Mouse (Mus musculus) gastrocnemius, adult 2 months (tissue): ENCODE data around the gene Icos. TPM values are rescaled to one million over a fixed set of nuclear protein-coding genes. Genes with fewer than 3 reads are reported as not detected.

Experiments
- DNase-seq: peaks from one replicate; pipeline ENCODE4 v3.0.0; 2022
- H3K27ac ChIP-seq: fragments of 200-600 bp; 2 replicates; pipeline ENCODE4 v1.8.1; 2022; ENCODE audit warnings: mild to moderate bottlenecking
- H3K4me3 ChIP-seq: fragments of 200-600 bp; 2 replicates; pipeline ENCODE4 v1.8.1; 2022; ENCODE audit warnings: mild to moderate bottlenecking, moderate library complexity
- CTCF ChIP-seq: fragments of 200-600 bp; IDR thresholded peaks from 2 replicates; pipeline ENCODE4 v1.8.1; 2022; ENCODE audit warnings: antibody characterized with exemption, mild to moderate bottlenecking, moderate library complexity
- intact Hi-C: fragments of 180-260 bp; cut with DNase I; formaldehyde crosslinking; loops from one replicate; pipeline ENCODE4 v1.15.1; 2025
- total RNA-seq, 2 experiments: library from RNA; stranded (reverse); gene quantifications; 2 replicates each; pipeline ENCODE4 v1.2.3; 2021

Icos gene
- total RNA-seq, 2 experiments from 2014 or later, result 0.13 TPM; not detected in 1

DNA sequence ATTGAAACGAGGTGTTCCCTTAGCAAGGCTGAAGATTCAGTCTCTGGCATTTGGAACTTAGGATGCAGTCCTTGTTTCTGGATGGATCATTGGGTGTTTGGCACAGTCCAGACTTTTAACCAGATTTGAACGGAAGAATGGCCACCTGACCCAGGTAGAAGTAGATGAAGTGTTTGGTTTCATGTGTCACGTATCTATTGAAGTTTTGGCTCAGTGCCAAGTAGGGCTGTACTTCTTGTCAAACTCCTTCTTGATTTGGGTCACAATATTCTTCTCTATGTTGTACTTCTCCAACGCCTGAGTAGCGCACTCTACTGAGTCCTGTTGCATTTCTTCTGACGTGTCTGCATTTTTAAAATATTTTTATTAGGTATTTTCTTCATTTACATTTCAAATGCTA lies 29.6 kb upstream of the Icos start:
- H3K27ac ChIP-seq, result no peak overlapping the region
- H3K4me3 ChIP-seq, result no peak overlapping the region
- no peak for TF ChIP-seq CTCF
- DNase-seq, result no peak
- intact Hi-C loops, result no loop called here

DNA sequence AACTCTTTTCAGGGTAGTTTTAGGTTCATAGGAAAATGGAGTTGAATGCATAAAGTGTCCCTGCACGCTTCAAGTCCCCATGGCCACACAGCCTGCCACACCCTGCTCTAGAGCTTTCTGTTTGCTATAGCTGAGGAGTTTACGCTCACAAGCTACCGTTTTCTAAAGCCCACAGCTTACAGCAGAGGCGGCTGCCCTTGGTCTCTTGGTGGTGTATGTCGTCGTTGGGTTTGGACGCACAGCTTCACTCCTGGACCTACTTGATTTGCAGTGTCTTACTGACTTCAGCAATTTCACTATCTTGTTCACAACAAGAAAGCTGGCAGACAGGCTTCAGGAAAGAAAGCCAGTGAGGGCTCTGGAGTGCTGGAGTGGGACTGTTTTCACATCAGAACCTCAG lies 24.8 kb upstream of the Icos start:
- TF ChIP-seq CTCF, result no peak
- intact Hi-C loops, result loop anchor here (5.0 kb wide), 1 partner anchor 611 kb away; the partner anchor contains the start of gene Cyp20a1
- peak overlapping the region; percentile 4; the same call in 1 of the 2 replicates for H3K4me3 ChIP-seq
- DNase-seq, result no peak
- H3K27ac ChIP-seq, result peak overlapping the region; percentile 78

DNA sequence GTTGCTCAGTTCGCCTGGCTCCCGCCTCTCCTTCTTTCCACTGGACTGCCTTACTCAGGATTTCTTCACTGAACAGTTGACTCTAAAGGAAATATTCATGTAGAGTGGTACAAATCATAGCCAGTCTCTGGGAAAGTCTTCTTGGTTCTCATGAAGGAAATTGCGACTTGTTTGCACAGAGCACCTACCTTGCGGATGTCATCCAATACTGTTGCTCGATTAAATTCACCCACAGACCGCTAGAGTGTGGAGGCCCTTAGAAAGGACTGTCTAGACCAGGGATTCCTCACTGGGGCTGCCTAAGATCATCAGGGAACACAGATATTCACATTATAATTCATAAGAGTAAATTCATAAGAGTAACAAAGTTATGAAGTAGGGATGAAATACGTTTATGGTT lies 24.0 kb upstream of the Icos start:
- no peak for DNase-seq
- H3K27ac ChIP-seq, result peak overlapping the region; percentile 74
- no peak for TF ChIP-seq CTCF
- H3K4me3 ChIP-seq, result no peak overlapping the region
- intact Hi-C loops, result loop anchor here (5.0 kb wide), 1 partner anchor 611 kb away; the partner anchor contains the start of gene Cyp20a1

DNA sequence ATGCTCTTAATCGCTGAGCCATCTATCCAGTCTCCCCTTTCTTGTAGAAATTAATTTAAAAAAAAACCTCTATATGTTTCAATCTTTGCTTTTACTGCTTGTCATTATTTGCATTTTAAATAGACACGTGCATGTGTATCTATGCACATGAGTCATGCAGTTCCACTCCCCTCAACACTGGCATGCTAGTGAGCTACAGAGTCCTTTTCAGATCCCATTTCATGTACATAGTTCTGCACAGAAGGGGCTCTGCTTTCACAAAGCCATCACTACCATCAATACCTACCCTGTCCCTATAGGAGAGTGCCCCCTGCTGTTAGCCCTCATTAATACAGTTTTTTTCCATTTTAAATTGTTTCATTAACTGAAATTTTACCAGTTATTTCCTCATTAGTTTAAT lies 23.0 kb upstream of the Icos start:
- TF ChIP-seq CTCF, result peak; percentile 83
- Histone ChIP-seq H3K4me3 (no peak overlapping the region), H3K27ac (peak overlapping the region; percentile 31; the same call in 1 of the 2 replicates)
- intact Hi-C loops, result loop anchor here (5.0 kb wide), 2 partner anchors 547 to 612 kb away; partner anchors contain the start of genes Abi2 and Cyp20a1
- DNase-seq, result no peak

DNA sequence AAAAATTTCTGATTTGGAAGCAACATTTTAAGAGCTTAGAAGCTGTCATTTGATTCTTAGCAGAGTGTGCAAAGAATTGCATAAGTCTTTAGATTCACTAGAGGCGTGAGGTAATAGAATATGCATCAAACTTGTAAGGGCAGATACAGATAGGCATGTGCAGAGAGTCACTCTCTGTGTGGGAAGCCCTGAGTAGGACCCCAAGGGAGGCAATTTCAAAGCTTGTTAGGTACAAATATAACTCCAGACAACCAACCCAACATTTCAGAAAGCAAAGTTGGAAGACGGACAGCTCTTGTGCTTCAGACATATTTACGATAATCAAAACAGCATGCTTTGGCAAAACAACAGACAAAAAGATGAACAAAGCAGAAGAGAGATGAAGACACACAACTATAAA lies 22.5 kb upstream of the Icos start:
- no peak overlapping the region for H3K4me3 ChIP-seq
- intact Hi-C loops, result loop anchor here (5.0 kb wide), 1 partner anchor 548 kb away; the partner anchor contains the start of gene Abi2
- no peak for TF ChIP-seq CTCF
- DNase-seq, result no peak
- no peak overlapping the region for H3K27ac ChIP-seq

DNA sequence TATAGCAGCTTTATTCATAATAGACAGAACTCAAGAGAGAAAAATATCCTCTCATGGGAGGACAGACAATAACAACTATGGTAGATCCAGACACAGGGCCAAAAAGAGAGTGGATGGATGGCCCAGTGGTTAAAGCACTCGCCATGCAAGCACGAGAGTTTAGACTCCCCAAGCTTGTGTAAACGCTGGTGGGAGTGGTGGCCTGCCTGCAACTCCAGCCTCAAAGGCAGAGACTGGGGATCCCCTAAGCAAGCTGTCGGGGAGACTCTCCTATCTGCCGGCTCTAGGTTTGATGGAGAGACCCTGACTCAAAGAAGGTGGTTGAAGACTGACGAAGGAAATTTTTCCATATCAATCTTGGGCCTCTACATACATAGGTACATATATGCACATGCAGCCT lies 21.5 kb upstream of the Icos start:
- Histone ChIP-seq H3K4me3 (no peak overlapping the region), H3K27ac (no peak overlapping the region)
- intact Hi-C loops, result loop anchor here (5.0 kb wide), 1 partner anchor 549 kb away; the partner anchor contains the start of gene Abi2
- no peak for TF ChIP-seq CTCF
- DNase-seq, result no peak

DNA sequence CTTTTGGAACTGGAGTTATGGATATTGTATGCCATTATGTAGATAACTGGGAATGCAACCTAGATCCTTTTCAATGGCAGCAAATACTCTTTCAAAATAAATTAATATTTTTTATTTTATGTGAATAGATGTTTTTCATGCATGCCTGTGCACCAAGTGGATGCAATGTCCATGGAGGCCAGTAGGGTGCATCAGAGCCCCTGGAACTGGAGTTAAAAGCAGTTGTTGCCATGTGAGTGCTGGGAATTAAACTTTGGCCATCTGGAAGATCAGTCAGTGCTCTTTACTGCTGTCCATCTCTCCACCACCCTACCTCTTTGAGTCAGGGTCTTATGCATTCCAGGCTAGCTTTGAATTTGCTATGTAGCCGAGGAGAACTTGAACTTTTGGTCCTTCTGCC lies 19.4 kb upstream of the Icos start:
- TF ChIP-seq CTCF, result peak; percentile 37; the same call in 1 of the 2 replicates
- DNase-seq, result no peak
- intact Hi-C loops, result loop anchor here (5.0 kb wide), 1 partner anchor 551 kb away; the partner anchor contains the start of gene Abi2

DNA sequence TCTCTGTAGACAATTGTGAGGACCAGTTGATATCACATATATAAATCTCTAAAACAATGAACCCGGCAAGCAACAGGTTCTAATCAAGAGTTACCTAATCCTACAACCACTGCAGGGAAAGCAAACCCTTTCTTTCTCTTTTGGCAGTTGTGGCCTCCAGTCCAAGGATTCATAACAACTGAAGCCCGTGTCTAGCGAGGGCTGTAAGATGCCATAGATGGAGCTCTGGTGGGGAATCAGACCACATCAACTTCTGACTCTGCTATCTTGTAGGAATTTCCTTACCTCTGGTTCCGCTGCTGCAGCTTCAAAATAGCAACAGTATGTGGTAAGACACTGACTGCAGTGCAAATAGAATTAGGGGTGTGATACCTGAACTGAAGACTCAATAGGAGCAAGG lies 18.5 kb upstream of the Icos start:
- TF ChIP-seq CTCF, result no peak
- DNase-seq, result no peak
- peak overlapping the region; percentile 73 for H3K27ac ChIP-seq
- no peak overlapping the region for H3K4me3 ChIP-seq
- intact Hi-C loops, result loop anchor here (5.0 kb wide), 1 partner anchor 552 kb away; the partner anchor contains the start of gene Abi2

More for the DNA sequence above, 19.4 kb upstream of the Icos start:
- Histone ChIP-seq H3K4me3 (no peak overlapping the region), H3K27ac (no peak overlapping the region)

DNA sequence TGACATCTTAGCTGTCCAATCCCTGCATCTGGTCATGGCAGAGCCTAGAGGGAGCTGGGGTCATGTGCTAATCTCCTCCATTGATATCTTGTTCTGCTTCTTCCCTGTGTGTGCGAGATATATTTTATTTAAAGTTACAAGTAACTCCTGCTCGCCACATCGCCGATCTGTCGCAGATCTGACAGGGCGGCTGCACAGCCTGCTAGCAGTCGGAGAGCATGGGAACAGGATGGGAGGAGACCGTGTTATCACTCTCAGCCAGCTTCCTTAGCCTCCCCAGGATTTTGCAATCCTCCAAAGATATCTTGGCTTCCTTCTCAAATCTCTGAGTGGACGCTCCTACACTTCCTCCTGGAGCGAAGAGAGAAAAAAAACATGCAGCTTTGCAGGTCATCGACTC lies 17.3 kb upstream of the Icos start:
- Histone ChIP-seq H3K27ac (peak overlapping the region; percentile 73), H3K4me3 (peak overlapping the region; percentile 55)
- intact Hi-C loops, result loop anchor here (2.0 kb wide), 1 partner anchor 92 kb away; no protein-coding TSS in a partner anchor
- DNase-seq, result peak; percentile 40
- no peak for TF ChIP-seq CTCF

DNA sequence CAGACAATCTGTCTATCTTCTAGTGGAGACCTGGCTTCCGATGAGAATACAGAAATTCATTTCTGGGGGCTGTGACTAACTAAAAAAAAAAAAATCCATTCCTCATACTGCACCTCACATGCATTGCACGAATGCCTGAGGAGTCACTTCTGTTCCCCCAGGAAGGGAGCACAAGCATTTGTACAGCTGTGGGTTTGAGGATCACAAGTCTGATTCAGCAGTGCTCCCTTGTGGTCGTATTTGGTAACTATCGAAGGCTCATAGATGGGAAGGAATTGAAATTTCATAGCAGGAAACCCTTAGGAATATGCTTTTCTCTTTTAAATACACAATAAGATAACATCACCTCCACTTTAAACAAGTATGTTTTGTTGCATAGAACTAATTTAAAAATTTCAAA lies 16.6 kb upstream of the Icos start:
- peak overlapping the region; percentile 73 for H3K27ac ChIP-seq
- TF ChIP-seq CTCF, result peak; percentile 73
- H3K4me3 ChIP-seq, result peak overlapping the region; percentile 55
- peak; percentile 63 for DNase-seq
- intact Hi-C loops, result loop anchor here (2.0 kb wide), 1 partner anchor 92 kb away; no protein-coding TSS in a partner anchor

DNA sequence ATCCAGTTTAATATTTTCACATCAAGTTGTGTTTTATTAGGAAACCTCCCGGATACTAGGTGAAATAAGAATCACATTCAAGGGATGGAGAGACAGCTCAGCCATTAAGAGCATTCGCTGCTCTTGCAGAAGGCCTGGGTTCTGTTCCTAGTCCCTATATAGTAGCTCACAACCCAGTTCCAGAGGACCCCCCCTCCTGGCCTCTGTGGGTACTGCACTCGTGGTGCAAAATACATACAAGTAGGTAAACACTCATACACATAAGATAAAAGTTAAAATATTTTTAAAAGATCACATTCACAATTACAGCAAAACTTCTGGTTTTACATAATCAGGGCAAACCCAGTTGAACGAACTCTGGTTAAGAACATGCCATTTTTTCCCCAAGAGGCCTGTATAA lies 15.6 kb upstream of the Icos start:
- DNase-seq, result no peak
- Histone ChIP-seq H3K4me3 (no peak overlapping the region), H3K27ac (no peak overlapping the region)
- intact Hi-C loops, result no loop called here
- peak; percentile 13; the same call in 1 of the 2 replicates for TF ChIP-seq CTCF

DNA sequence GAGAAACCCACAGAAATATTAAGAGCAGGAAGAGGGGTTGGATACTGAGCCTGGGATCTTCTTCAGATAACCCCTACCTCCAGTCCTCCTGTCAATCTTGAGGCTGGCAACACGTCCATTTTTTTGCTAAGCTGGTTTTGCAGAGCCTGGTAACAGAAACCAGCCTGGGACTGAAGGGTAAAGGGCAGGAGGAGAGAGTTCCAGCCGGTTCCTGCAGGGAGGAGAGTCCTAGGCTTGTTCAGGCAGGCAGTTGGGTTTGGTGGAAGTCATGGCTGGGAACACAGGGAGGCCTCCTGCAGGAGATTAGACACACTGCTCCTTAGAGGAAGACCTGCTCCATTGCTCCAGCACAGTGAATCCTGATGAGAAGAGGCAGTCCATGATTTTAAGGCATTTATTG lies 10.2 kb upstream of the Icos start:
- intact Hi-C loops, result no loop called here
- no peak overlapping the region for H3K4me3 ChIP-seq
- TF ChIP-seq CTCF, result no peak
- no peak for DNase-seq
- H3K27ac ChIP-seq, result no peak overlapping the region

DNA sequence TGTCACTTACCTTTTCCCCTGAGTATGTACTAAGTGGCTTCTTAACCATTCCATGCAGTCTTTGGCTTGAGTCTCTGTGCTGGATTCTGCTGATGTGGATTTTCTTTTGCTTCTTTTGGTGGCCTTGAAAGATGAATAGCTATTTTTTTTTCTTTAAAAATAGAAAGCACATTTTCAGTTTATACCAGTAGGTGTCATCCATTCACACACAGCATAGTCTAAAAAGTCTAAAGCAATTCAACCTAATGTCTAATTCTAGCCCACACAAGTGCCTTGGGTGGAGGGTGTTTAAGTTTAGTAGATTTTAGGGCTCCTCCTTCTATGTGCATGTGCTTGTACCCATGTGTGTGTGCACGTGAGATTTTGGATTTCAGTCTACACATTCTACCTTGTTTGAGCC lies 6.9 kb upstream of the Icos start:
- TF ChIP-seq CTCF, result no peak
- Histone ChIP-seq H3K4me3 (no peak overlapping the region), H3K27ac (no peak overlapping the region)
- intact Hi-C loops, result loop anchor here (1.0 kb wide), 1 partner anchor 18 kb away; no protein-coding TSS in a partner anchor
- DNase-seq, result no peak

DNA sequence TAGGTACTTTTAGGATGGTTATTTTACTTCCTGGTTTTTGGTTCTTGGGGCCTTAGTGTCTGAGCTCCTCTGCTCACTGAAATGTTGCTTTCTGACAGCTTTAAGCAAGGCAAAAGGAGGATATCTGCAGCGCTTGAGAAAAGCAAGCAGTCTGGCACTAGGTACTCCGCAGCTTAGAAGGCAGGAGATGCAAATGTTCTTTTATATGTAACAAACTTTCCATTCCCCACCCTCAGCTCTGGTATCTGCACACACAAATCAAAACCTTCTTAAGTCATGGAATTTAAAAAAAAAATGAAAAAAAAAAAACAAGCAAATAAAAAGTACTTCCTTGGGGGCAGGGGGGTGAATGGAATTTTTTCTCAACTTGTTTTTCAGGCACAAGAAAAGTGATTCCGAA lies 3.5 kb upstream of the Icos start:
- intact Hi-C loops, result no loop called here
- no peak for DNase-seq
- no peak overlapping the region for H3K27ac ChIP-seq
- no peak overlapping the region for H3K4me3 ChIP-seq
- TF ChIP-seq CTCF, result no peak
